Mouse (Mus musculus) small intestine, adult 2 months (tissue): Measurements from ENCODE around the gene Acap2. TPM values are rescaled to one million over a fixed set of nuclear protein-coding genes. Genes with fewer than 3 reads are reported as not detected.
A peak's percentile ranks its signal among the peaks of the same experiment; 100 is the strongest.

ENCODE experiments used
- H3K27ac ChIP-seq: fragments of 200-500 bp; 2 replicates; pipeline ENCODE4 v1.5.1; 2012; ENCODE audit warnings: low read depth, low read length, control low read depth, inconsistent platforms; ENCODE audit not compliant: insufficient read depth
- H3K27me3 ChIP-seq: fragments of 200-500 bp; 2 replicates; pipeline ENCODE4 v1.6.1; 2012; ENCODE audit warnings: mild to moderate bottlenecking, moderate library complexity, low read length, inconsistent platforms; ENCODE audit not compliant: control insufficient read depth, insufficient read depth
- H3K36me3 ChIP-seq: fragments of 200-500 bp; 2 replicates; pipeline ENCODE4 v1.6.1; 2012; ENCODE audit warnings: mild to moderate bottlenecking, low read length, control low read depth, inconsistent platforms; ENCODE audit not compliant: control insufficient read depth, insufficient read depth
- H3K4me1 ChIP-seq: fragments of 200-500 bp; 2 replicates; pipeline ENCODE4 v1.6.1; 2012; ENCODE audit warnings: low read length, inconsistent platforms, mixed read lengths; ENCODE audit not compliant: control insufficient read depth, insufficient read depth, insufficient read length
- H3K4me3 ChIP-seq: fragments of 200-500 bp; 2 replicates; pipeline ENCODE4 v1.5.1; 2012; ENCODE audit warnings: low read depth, mild to moderate bottlenecking, control low read depth, inconsistent platforms, low read length, moderate library complexity
- CTCF ChIP-seq: fragments of 200-500 bp; IDR thresholded peaks from 2 replicates; pipeline ENCODE4 v1.5.1; 2012; ENCODE audit warnings: low read depth, mild to moderate bottlenecking, control low read depth, inconsistent platforms, low read length, moderate library complexity, mixed read lengths; ENCODE audit not compliant: insufficient replicate concordance, insufficient read length; ENCODE audit errors: extremely low read depth
- POLR2A ChIP-seq: fragments of 200-500 bp; IDR thresholded peaks from 2 replicates; pipeline ENCODE4 v1.6.1; 2012; ENCODE audit warnings: low read depth, mild to moderate bottlenecking, control low read depth, inconsistent platforms, low read length, moderate library complexity
- WGBS: fragments of 180-500 bp; shearing (Covaris S2); methylation state at CpG from one replicate; pipeline ENCODE4 v1.1.7; 2018; 5-methylcytosine and 5-hydroxymethylcytosine counted together
- polyA plus RNA-seq: library from polyadenylated mRNA; depleted of rRNA; stranded (reverse); fragments of >200 nt; gene quantifications from 2 replicates; pipeline ENCODE4 v1.2.3, GENCODE M21; 2012

Gene Acap2
- polyA plus RNA-seq, 1 experiment, result 9.1 TPM

- Histone ChIP-seq H3K4me3 (no peak overlapping the region), H3K36me3 (no peaks in the 10 kb centered on the region), H3K27ac (no peak overlapping the region), H3K4me1 (peaks cover 12% of the 10 kb centered on the region), H3K27me3 (no peaks in the 10 kb centered on the region)
- no peak for TF ChIP-seq CTCF
- TF ChIP-seq POLR2A, result no peak
Measured at GRCm38 (mm10) chr16:31171418-31171817, 29.6 kb downstream of the Acap2 start.

DNA sequence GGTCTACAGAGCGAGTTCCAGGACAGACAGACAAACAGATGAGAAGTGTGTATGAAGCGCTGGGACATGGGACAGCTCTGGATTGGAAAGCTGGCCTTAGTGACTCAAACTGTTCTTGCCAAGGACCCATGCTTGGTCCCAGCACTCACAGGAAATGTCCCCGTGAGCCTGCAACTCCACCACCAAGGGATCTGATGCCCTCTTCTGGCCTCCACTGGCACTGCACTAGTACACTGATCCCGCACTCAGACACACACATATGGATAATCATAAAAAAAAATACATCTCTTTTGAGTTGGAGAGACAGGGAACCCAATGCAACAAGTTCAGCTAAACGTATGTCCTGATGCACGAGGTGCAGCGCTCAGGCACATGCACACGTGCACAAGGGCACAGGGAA lies 30.7 kb downstream of the Acap2 start:
- no peak for TF ChIP-seq POLR2A
- TF ChIP-seq CTCF, result peak; percentile 46; the same call in 1 of the 2 replicates
- no peak overlapping the region for H3K27ac ChIP-seq
- no peak overlapping the region for H3K4me3 ChIP-seq
- peaks cover 12% of the 10 kb centered on the region for H3K4me1 ChIP-seq
- no peaks in the 10 kb centered on the region for H3K27me3 ChIP-seq
- WGBS, result 97% methylated on average over 8 of the region's 8 CpGs
- H3K36me3 ChIP-seq, result no peaks in the 10 kb centered on the region

DNA sequence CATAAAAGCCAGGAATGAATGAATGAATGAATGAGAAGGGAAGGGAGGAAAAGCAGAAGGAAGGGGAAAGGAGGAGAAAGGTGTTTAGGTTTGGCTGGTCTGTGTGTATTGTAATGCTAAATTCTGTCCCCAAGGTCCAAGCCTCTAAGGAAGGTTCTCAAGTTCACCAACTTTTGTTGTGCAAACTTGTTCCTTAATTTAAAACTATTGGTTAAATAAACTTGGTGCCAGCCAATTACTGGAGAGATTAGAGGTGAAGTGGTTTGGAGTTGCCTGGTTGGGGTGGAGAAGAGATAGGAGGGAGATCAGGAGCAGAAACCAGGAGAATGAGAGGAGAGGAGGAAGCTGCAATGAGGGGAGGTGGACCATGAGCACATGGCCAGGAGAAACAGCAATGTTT lies 31.4 kb downstream of the Acap2 start:
- no peak overlapping the region for H3K27ac ChIP-seq
- H3K4me3 ChIP-seq, result no peak overlapping the region
- no peaks in the 10 kb centered on the region for H3K36me3 ChIP-seq
- TF ChIP-seq POLR2A (no peak), CTCF (no peak)
- H3K27me3 ChIP-seq, result no peaks in the 10 kb centered on the region
- peaks cover 14% of the 10 kb centered on the region for H3K4me1 ChIP-seq

DNA sequence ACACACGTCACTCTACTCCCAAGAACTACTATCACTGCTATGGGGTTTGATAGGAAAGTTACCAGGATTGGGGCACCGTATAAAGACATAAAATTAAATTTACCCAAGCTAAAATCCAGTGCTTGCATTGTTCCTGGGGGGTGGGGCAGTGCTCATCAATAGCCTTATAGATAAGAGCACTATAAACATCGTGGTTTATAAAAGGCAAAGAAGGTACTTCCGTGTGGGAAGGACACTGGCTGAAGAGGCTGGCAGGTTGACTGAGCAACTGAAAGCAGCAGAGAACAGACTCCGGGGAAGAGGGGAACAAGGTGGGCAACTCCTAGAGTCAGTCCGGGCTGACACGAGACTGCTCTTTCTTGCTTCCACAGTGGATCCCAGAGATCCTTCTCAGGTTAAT lies 33.1 kb downstream of the Acap2 start:
- WGBS, result 18% methylated on average over 7 of the region's 7 CpGs
- H3K4me1 ChIP-seq, result peaks cover 18% of the 10 kb centered on the region
- peak overlapping the region; percentile 60 for H3K27ac ChIP-seq
- H3K27me3 ChIP-seq, result no peaks in the 10 kb centered on the region
- H3K4me3 ChIP-seq, result peak overlapping the region; percentile 57
- TF ChIP-seq CTCF (no peak), POLR2A (no peak)
- no peaks in the 10 kb centered on the region for H3K36me3 ChIP-seq

DNA sequence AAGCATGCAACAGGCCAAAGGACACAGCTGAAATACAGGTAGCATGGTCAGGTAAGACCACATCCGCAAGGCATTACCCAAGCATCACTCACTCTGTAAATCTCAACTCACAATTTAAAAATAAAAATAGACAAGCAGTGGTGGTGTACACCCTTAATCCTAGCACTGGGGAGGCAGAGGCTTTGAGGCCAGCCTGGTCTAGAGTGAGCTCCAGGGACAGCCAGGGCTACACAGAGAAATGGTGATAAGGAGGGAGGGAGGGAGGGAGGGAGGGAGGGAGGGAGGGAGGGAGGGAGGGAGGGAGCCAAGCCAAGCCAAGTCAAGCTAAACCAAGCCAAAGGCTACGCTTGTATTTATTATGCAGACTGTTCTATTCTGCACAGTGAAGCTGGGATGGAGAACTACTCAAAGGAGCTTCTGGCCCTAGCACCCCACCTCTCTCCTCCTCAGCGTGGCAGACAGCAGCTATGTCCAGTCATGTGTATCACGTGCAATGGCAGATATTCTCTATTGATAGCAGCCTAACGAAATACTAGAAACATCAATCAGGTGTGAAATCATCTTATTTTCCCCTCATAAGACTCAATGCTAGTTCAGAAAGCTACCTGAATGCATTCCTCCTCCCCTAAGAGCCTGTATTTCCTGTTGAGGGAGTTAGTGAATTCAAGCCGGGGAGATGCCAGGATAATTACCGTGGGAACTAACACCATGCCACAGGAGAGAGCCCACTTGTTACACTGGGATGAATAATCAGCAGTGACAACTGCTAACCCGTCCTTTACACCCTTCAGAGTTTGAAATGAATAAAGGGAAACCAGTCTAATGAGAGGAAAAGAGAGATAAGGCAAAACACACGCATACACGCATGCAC lies 33.8 kb downstream of the Acap2 start:
- WGBS, result 33% methylated on average over 10 of the region's 10 CpGs
- no peak for TF ChIP-seq CTCF
- no peak for TF ChIP-seq POLR2A
- peak overlapping the region; percentile 23; the same call in 1 of the 2 replicates for H3K27ac ChIP-seq
- H3K27me3 ChIP-seq, result no peaks in the 10 kb centered on the region
- H3K36me3 ChIP-seq, result no peaks in the 10 kb centered on the region
- H3K4me1 ChIP-seq, result peaks cover 15% of the 10 kb centered on the region
- no peak overlapping the region for H3K4me3 ChIP-seq

DNA sequence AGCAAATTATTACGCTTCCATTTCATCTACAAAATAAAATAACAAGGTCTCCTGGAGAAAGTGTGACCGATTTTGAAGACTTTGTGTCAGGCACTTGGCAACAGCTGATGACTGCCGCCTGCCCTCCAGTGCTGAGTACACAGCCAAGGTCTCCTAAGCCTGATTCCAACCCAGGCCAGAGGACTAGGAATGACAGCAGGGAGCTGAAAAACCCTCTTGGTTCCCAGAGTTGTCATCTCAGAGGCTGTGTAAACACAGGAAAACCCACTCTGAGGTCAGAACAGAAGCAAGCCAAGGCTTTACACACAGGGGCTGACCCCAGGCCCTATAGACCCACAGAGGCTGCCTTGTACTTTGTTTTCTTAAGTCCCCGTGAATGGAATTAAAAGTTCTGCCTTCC lies 35.1 kb downstream of the Acap2 start:
- H3K4me3 ChIP-seq, result no peak overlapping the region
- no peaks in the 10 kb centered on the region for H3K27me3 ChIP-seq
- H3K36me3 ChIP-seq, result no peaks in the 10 kb centered on the region
- H3K4me1 ChIP-seq, result peaks cover 15% of the 10 kb centered on the region
- TF ChIP-seq POLR2A, result no peak
- no peak for TF ChIP-seq CTCF
- 70% methylated on average over 4 of the region's 4 CpGs for whole genome bisulfite sequencing
- H3K27ac ChIP-seq, result no peak overlapping the region

GRCm38 (mm10) chr16:31165467-31165866 lies 35.6 kb downstream of the Acap2 start:
- Histone ChIP-seq H3K4me1 (peaks cover 15% of the 10 kb centered on the region), H3K27me3 (no peaks in the 10 kb centered on the region), H3K4me3 (no peak overlapping the region), H3K27ac (no peak overlapping the region), H3K36me3 (no peaks in the 10 kb centered on the region)
- TF ChIP-seq POLR2A, result no peak
- no peak for TF ChIP-seq CTCF
- 67% methylated on average over 4 of the region's 4 CpGs for WGBS
